Mouse (Mus musculus) hindbrain, embryonic 16.5 days (tissue): ENCODE measurements around the gene Usp45. TPM values are rescaled to one million over a fixed set of nuclear protein-coding genes. Genes with fewer than 3 reads are reported as not detected.

Experiments
- ATAC-seq: fragments of 200-750 bp; cut with Nextera tagmentation; 2 replicates; pipeline ENCODE4 v1.8.0; 2017; ENCODE audit warnings: moderate TSS enrichment, moderate library complexity
- H3K27ac ChIP-seq: fragments of 300-500 bp; sonication (generic); 2 replicates; pipeline ENCODE4 v1.5.1; 2014; ENCODE audit warnings: low read depth, mild to moderate bottlenecking, control low read depth, low read length, moderate library complexity
- H3K27me3 ChIP-seq: fragments of 300-500 bp; sonication (generic); replicated peaks from 2 replicates; pipeline ENCODE4 v1.6.1; 2014; ENCODE audit warnings: low read length; ENCODE audit not compliant: control insufficient read depth, insufficient read depth
- H3K36me3 ChIP-seq: fragments of 300-500 bp; sonication (generic); 2 replicates; pipeline ENCODE4 v1.6.1; 2014; ENCODE audit warnings: mild to moderate bottlenecking, low read length, moderate library complexity, mixed read lengths; ENCODE audit not compliant: control insufficient read depth, insufficient read depth
- H3K4me1 ChIP-seq: fragments of 300-500 bp; sonication (generic); 2 replicates; pipeline ENCODE4 v1.6.1; 2014; ENCODE audit warnings: low read depth, low read length; ENCODE audit not compliant: control insufficient read depth, insufficient read depth
- H3K4me2 ChIP-seq: fragments of 300-500 bp; sonication (generic); 2 replicates; pipeline ENCODE4 v1.6.1; 2014; ENCODE audit warnings: mild to moderate bottlenecking, low read length, control low read depth, moderate library complexity
- H3K4me3 ChIP-seq: fragments of 300-500 bp; sonication (generic); 2 replicates; pipeline ENCODE4 v1.5.1; 2014; ENCODE audit warnings: mild to moderate bottlenecking, low read length, control low read depth, moderate library complexity
- H3K9ac ChIP-seq: fragments of 300-500 bp; sonication (generic); 2 replicates; pipeline ENCODE4 v1.6.1; 2014; ENCODE audit warnings: low read depth, mild to moderate bottlenecking, control low read depth, low read length, moderate library complexity
- H3K9me3 ChIP-seq: fragments of 300-500 bp; sonication (generic); 2 replicates; pipeline ENCODE4 v1.6.1; 2014; ENCODE audit warnings: mild to moderate bottlenecking, low read length, moderate library complexity; ENCODE audit not compliant: control insufficient read depth
- WGBS: fragments of 180-500 bp; shearing (Covaris S2); extraction: QIAGEN DNeasy Blood & Tissue Kit; methylation state at CpG from one replicate; pipeline ENCODE4 v1.1.7; 2014; 5-methylcytosine and 5-hydroxymethylcytosine counted together
- polyA plus RNA-seq: library from polyadenylated mRNA; unstranded; fragments of >200 nt; fragmentation: Nextera tagmentation; extraction: Ambion mirVana; gene quantifications from 2 replicates; pipeline ENCODE4 v1.2.1, GENCODE M21; 2015

Usp45 gene
- polyA plus RNA-seq, 1 experiment from 2014 or later, result 5.4 TPM

DNA sequence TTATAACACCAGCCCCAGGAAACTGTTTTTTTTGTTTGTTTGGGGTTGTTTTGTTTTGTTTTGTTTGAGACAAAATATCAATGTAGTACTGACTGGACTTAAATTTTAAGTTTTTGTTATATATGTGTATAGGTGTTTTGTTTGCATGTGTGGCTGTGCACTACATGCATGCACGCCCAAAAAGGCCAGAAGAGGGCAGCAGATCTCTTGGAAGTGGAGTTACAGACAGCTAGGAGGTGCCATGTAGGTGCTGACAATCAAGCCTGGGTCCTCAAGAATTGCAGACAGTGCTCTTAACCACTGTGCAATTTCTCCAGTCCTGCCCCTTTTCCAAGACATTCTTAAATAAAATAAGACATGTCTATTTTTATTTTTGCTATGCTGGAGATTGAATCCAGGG is 8.1 kb upstream of the Usp45 start:
- Histone ChIP-seq H3K9ac (no peak overlapping the region), H3K4me1 (no peaks in the 10 kb centered on the region), H3K27me3 (no peaks in the 10 kb centered on the region), H3K9me3 (no peaks in the 10 kb centered on the region), H3K4me2 (no peak overlapping the region), H3K36me3 (peaks cover 6% of the 10 kb centered on the region; the same call in 1 of the 2 replicates), H3K4me3 (no peak overlapping the region), H3K27ac (no peak overlapping the region)
- WGBS, result 52% methylated on average over 1 of the region's 1 CpGs
- no peak for ATAC-seq

GRCm38 (mm10) chr4:21761416-21762160 is 5.4 kb upstream of the Usp45 start:
- ATAC-seq, result no peak
- Histone ChIP-seq H3K9ac (no peak overlapping the region), H3K36me3 (peaks cover 6% of the 10 kb centered on the region; the same call in 1 of the 2 replicates), H3K4me2 (no peak overlapping the region), H3K27ac (no peak overlapping the region), H3K9me3 (no peaks in the 10 kb centered on the region), H3K4me3 (no peak overlapping the region), H3K4me1 (no peaks in the 10 kb centered on the region; the same call in 1 of the 2 replicates), H3K27me3 (no peaks in the 10 kb centered on the region)
- WGBS, result 74% methylated on average over 9 of the region's 9 CpGs

DNA sequence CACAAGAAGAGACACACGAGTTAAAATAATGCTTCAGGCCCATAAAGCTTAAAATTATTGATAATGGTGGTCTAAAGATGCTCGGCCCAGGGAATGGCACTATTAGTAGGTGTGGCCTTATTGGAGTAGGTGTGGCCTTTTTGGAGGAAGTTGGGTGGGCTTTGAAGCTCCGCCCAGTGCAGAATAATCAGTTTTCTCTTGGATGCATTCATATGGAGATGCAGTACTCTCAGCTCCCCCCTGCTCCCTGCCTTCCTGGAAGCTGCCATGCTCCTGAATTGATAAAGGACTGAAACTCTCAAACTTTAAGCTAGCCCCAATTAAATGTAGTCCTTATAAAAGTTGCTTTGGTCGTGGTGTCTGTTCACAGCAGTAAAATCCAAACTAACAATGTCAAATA is 3.1 kb upstream of the Usp45 start:
- no peak for ATAC-seq
- no peaks in the 10 kb centered on the region for H3K9me3 ChIP-seq
- no peaks in the 10 kb centered on the region for H3K27me3 ChIP-seq
- no peak overlapping the region for H3K4me3 ChIP-seq
- H3K36me3 ChIP-seq, result peaks cover 5% of the 10 kb centered on the region; the same call in 1 of the 2 replicates
- H3K9ac ChIP-seq, result no peak overlapping the region
- WGBS, result 83% methylated on average over 4 of the region's 4 CpGs
- H3K4me2 ChIP-seq, result no peak overlapping the region
- no peaks in the 10 kb centered on the region; the same call in 1 of the 2 replicates for H3K4me1 ChIP-seq
- no peak overlapping the region for H3K27ac ChIP-seq

- Histone ChIP-seq H3K4me2 (peak overlapping the region; percentile 74), H3K36me3 (no peaks in the 10 kb centered on the region), H3K27ac (peak overlapping the region; percentile 59), H3K4me3 (peak overlapping the region; percentile 78), H3K4me1 (no peaks in the 10 kb centered on the region; the same call in 1 of the 2 replicates), H3K9ac (peak overlapping the region; percentile 85), H3K27me3 (no peaks in the 10 kb centered on the region), H3K9me3 (no peaks in the 10 kb centered on the region)
- peak; percentile 44; the same call in 1 of the 2 replicates for ATAC-seq
- WGBS, result 16% methylated on average over 14 of the region's 14 CpGs
Observed at GRCm38 (mm10) chr4:21766171-21766862, 639 bp upstream of the Usp45 start.

GRCm38 (mm10) chr4:21771064-21771463 is 4.1 kb downstream of the Usp45 start:
- Histone ChIP-seq H3K4me3 (no peak overlapping the region), H3K4me1 (no peaks in the 10 kb centered on the region; the same call in 1 of the 2 replicates), H3K27ac (no peak overlapping the region), H3K27me3 (no peaks in the 10 kb centered on the region), H3K9me3 (no peaks in the 10 kb centered on the region), H3K4me2 (no peak overlapping the region), H3K9ac (no peak overlapping the region), H3K36me3 (no peaks in the 10 kb centered on the region)
- WGBS, result 87% methylated on average over 1 of the region's 1 CpGs
- ATAC-seq, result no peak

DNA sequence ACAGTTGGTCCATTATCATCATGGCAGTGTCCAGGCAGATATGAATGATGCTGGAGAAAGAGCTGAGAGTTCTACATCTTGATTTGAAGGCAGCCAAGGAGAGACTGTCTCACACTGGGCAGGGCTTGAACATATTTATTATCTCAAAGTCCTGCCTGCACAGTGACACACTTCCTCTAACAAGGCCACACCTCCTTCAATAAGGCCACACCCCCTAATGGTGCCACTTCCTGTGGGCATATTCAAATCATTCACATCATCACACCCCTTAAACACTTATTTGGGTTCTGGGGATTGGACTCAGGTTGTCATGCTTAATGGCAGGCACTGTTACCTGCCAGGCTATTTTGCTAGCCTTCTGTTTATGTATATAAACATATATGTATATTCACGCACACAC is 5.3 kb downstream of the Usp45 start:
- H3K4me3 ChIP-seq, result no peak overlapping the region
- peaks cover 3% of the 10 kb centered on the region for H3K4me1 ChIP-seq
- no peak overlapping the region for H3K27ac ChIP-seq
- ATAC-seq, result no peak
- H3K9ac ChIP-seq, result no peak overlapping the region
- no peaks in the 10 kb centered on the region for H3K9me3 ChIP-seq
- H3K4me2 ChIP-seq, result no peak overlapping the region
- WGBS, result 100% methylated on average over 1 of the region's 1 CpGs
- H3K27me3 ChIP-seq, result no peaks in the 10 kb centered on the region
- no peaks in the 10 kb centered on the region for H3K36me3 ChIP-seq

DNA sequence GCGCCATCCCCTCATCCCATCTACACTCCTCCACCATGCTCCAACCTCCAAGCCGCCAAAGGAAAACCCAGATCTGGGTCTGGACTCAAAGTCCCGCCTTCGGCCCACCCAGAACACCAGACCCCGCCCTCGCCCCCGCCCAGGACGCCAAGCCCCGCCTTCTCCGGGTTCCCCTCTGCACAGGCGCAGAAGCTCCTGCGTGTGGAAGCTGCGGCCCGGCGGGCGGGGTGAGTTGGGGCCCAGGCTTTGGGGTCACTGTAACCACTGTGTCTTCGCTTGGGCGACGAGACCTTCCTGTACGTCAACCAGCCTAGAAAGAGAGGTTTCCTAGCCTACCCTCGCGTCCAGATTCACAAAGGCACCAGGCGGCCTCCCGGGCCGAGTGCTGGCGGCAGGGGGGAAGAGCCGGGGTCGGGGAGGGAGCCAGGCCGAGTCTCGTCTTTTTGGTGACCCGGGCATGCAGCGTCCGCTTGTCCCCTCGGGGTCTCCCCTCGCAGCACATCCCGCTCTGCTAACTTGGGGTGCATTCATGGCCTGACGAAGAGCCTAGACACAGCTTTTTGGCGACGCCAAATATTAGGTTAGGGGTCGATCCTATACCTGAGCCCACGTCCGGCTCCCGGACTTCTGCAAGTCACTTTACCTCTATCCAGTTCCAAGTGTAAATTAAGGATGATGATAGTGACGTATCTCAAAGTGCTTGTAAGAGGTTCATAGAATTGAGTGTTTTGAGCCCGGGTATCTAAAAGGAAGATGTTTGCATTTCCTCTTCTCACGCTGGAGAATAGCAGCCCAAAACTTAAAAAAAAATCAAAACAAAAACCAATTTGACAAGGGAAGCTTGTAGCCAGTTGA is 9.4 kb downstream of the Usp45 start:
- peak overlapping the region; percentile 72 for H3K27ac ChIP-seq
- ATAC-seq, result peak; percentile 99

DNA sequence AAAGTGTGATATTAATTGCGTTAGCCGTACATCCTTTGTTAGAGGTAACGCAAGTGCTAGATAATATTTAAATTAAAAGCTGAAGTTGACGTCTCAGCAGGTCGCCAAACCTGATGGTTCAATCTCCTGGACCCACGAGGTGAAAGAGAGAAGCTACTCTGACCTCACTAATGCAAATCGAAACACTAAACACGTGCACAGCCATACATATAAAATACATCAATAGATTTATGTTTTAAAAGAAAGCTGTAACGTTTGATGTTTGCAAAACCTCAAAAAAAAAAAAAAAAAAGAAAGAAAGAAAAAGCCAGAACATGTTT is 9.9 kb downstream of the Usp45 start:
- Histone ChIP-seq H3K9ac (peak overlapping the region; percentile 93), H3K27me3 (no peaks in the 10 kb centered on the region), H3K9me3 (no peaks in the 10 kb centered on the region), H3K4me3 (peak overlapping the region; percentile 89), H3K27ac (no peak overlapping the region), H3K4me2 (peak overlapping the region; percentile 82), H3K36me3 (peaks cover 6% of the 10 kb centered on the region), H3K4me1 (peaks cover 6% of the 10 kb centered on the region)
- 5% methylated on average over 9 of the region's 9 CpGs for WGBS
- ATAC-seq, result no peak

More for the DNA sequence above, 9.4 kb downstream of the Usp45 start:
- Histone ChIP-seq H3K36me3 (0 out of 2 replicates have a peak, but pooled peaks cover 2% of the 10 kb centered on the region), H3K9me3 (no peaks in the 10 kb centered on the region), H3K4me1 (peaks cover 6% of the 10 kb centered on the region), H3K27me3 (no peaks in the 10 kb centered on the region), H3K9ac (peak overlapping the region; percentile 93), H3K4me3 (peak overlapping the region; percentile 89), H3K4me2 (peak overlapping the region; percentile 82)
- WGBS, result under 1% methylated on average over 39 of the region's 46 CpGs
